Mouse (Mus musculus): ENCODE results near the gene Mgp.
A peak's percentile ranks its signal among the peaks of the same experiment; 100 is the strongest.

The Mgp gene

DNA sequence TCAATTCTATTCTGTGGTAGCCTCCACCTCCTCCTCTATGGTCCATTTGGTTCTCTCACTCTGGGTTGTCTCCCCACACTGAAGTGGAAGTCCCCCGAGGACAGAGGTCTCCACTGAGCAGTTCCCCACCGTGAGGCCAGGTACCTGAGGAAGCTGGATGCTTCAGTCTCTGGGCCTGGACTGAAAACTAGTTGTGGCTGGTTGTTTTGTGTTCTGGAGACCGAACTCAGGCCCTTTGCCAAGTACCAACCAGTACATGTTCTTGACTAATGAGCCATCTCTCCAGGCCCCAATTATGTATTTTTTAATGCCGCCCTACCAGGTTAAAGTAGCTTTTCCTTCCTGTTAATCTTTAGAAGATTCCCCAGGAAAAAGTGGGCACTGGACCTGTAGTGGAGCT lies 23.3 kb downstream of the Mgp start:
- no peak for DNase-seq (ENCODE audit: low spot score)

- DNase-seq (ENCODE audit: low spot score), result no peak
Measured at GRCm38 (mm10) chr6:136850267-136850666, 25.4 kb downstream of the Mgp start.

GRCm38 (mm10) chr6:136848971-136849370 lies 26.7 kb downstream of the Mgp start:
- no peak for DNase-seq (ENCODE audit: low spot score)

DNA sequence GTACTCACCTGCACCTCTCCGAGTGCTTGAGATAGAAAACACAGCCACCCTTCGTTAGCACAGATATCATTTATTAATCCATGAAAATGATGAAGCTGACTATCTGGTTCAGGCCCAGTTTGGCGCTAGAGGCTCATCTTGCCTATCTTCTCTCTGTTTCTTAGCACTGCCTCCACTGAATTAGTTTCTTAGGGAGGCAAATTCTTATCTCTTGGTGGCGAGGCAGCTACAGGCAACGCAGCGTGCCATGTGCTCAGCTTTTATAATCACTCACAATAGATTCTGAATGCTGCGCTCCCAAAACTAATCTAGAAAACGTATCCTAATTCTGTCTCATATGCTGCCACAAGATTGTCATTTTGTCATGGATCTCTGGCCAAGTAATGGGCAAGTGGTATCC lies 27.2 kb downstream of the Mgp start:
- no peak for DNase-seq (ENCODE audit: low spot score)

DNA sequence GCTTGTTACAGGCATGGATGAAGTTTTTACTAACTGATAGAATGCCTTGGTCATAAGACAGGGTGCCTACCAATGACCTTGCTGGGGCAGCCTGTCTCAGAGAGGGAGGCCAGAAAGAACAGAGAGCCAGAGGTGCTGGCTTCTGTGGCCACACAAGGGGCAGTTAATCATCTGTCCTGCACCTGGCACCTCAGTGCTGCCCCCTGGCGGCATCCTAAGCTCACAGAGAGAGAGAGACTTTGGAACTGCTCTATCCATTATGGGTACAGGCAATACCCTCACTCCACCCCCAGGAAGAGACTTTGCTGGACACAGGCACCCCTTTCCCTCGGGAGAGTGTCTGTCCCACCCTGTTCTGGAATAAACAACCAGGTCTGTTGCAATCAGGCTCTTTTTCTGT lies 27.8 kb downstream of the Mgp start:
- no peak for DNase-seq (ENCODE audit: low spot score)

GRCm38 (mm10) chr6:136847267-136847666 lies 28.4 kb downstream of the Mgp start:
- DNase-seq (ENCODE audit: low spot score), result no peak

DNA sequence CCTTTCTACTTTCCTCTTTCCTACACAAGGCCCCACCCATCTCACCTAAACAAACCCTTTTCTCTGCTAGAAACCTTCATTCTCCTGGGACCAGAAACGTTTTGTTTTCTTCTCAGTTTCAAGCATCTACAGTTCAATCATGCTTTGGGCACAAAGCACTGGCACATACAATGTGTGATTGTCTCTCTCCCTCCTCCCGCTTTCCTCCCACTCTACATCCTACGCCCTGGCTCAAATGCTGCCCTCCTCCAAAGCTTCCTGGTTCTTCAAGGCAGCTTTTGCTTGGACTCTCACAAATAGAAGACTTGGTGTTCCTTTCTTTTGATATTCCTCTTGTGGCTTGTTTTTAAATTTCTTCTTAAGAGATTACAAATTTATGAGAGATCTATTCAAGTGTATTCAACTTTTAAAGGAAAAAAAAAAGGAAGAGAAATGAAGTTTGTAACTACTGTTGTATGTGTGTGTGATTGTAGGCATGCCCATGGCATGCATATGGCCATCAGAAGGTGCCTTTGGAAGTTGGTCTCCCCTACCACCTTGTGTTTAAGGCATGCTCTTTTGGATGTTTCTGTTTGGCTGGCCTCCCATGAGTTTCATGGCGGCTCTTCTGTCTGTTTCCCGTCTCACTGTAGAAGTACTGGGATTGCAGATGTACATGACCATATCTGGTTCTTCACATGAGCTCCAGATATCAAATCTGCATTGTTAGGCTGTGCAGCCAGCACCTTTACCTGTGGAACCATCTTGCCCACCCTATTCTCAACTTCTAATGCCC lies 29.7 kb downstream of the Mgp start:
- DNase-seq (ENCODE audit: low spot score), result no peak

DNA sequence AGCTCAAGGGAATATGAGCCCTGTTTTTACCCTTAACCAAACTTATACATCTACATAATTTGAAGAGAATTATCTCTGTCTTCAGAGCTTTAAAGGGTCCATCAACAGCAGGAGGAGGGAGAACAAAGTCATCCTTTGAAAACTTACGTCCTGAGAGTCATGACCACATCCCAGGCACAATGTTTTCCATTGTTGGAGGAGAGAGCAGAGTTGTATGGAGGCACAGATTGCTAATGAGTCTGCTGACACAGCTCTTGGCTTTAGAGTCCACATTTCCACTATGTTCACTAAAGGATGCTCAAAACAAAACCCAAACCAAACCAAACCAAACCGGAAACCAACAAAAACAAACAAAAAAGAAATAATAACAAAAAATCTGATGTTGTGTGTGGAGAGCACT lies 30.7 kb downstream of the Mgp start:
- DNase-seq (ENCODE audit: low spot score), result no peak

GRCm38 (mm10) chr6:136837323-136837722 lies 38.3 kb downstream of the Mgp start:
- no peak for DNase-seq (ENCODE audit: low spot score)

- DNase-seq (ENCODE audit: low spot score), result no peak
Measured at GRCm38 (mm10) chr6:136835352-136835751, 40.3 kb downstream of the Mgp start, which contains the start of gene Smco3. Smco3 (minus strand) TSS chr6:136835452.

GRCm38 (mm10) chr6:136831712-136832111 lies 43.9 kb downstream of the Mgp start:
- no peak for DNase-seq (ENCODE audit: low spot score)

DNA sequence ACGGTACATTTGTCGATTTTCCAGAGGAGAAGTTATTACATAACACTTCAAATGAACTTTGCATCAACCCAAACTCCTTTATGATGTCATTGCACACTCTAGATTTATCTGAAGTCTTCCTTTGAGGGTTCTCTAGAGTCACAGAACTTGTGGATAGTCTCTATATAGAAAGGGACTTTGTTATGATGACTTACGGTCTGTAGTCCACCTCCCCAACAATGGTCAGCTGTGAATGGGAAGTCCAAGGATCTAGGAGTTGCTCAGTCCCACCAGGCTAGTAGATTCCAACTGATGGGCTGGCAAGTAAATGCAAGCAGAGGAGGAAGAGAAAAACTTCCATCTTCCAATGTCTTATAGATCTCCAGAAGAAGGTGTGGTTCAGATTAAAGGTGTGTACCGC lies 46.9 kb downstream of the Mgp start:
- no peak for DNase-seq (ENCODE audit: low spot score)

- DNase-seq (ENCODE audit: low spot score), result peak; percentile 94
Measured at GRCm38 (mm10) chr6:136827881-136828561, 47.6 kb downstream of the Mgp start, which contains the start of gene Wbp11. Wbp11 (minus strand) TSS chr6:136828233.

DNA sequence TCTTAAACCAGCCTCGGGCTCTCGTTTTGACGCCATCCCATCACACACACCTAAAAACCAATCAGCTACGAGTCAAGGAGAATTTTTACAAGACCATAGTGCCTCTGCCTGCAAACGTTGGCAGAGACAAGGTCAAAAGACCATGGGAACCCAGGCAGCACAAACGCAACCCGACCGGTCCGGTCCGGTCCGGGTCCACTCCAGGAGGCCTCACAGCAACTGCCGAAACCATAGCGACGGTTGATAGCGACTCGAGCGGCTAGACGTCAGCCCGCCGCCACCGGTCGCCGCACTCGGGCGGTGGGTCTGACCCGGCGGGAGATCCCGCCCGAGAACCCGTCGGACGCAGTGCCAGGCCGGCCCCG lies 48.1 kb downstream of the Mgp start, which contains the start of gene BC049715:
Gene BC049715 (plus strand): TSS at position 111 of the 365 bp plus-strand sequence.
- DNase-seq (ENCODE audit: low spot score), result no peak

GRCm38 (mm10) chr6:136827116-136827515 lies 48.5 kb downstream of the Mgp start:
- DNase-seq (ENCODE audit: low spot score), result no peak

GRCm38 (mm10) chr6:136824987-136825386 lies 50.6 kb downstream of the Mgp start:
- no peak for DNase-seq (ENCODE audit: low spot score)

Measured in ovary, adult 18-20 months (tissue).